Mouse (Mus musculus): ENCODE results near the gene Cyb561d1.
A peak's percentile ranks its signal among the peaks of the same experiment; 100 is the strongest.

The Cyb561d1 gene

DNA sequence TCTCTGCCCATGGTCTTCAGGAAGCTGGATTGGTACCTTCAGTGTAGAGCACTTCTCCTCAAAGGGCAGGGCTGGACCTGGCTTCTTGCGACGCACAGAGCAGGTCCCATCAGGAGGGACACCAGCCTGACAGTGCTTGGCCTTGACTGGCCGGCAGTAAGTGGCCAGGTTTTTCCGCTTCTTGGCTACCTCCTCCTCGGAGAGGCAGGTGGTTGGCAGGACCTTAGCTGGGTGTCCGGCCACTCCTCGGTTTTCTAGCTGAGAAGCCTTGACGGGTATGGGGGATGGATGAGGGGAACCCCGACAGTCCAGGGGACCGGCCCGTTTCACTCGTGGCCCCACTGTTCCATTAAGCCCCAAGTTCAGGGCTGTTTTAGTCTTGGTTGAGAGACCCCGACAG is 2.2 kb upstream of the Cyb561d1 start:
- no peak for DNase-seq

DNA sequence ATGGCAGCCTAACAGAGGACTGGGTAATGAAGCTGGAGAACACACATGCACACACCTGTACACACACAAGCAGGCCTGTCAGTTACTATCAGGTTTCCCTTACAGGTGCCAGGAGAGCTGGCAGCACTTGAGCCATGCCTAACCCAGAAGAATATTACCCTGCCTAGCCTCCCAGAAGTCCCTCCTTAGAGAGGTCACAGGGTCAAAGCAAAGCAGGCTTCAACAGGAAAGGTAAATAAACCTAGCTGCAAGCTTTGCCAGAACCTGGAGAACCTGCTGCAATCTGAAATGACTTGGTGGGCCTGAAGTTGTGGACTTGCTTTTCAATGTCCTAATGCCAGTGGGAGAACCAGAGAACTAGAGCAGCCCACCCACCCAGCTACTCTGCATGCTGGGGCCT is 1.5 kb upstream of the Cyb561d1 start:
- no peak for DNase-seq

DNA sequence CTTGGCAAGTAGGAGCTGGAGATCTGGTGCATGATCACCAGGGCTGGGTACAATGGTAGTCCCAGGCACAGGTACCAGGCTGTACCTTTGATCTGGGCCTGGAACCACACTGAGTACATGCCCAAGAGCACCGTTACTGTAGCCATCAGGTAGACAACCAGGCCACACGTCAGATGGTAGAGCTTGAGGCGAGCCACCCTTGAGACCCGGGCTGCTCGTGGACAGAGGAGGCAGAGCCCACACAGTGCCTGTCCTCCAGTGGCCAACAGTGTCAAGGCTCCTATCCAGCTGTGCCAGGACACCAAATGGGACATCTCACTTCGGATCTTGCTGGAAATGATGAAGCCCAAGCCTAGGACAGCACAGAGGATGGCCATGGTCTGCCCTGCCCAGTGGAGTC is 1.8 kb downstream of the Cyb561d1 start:
- no peak for DNase-seq

DNA sequence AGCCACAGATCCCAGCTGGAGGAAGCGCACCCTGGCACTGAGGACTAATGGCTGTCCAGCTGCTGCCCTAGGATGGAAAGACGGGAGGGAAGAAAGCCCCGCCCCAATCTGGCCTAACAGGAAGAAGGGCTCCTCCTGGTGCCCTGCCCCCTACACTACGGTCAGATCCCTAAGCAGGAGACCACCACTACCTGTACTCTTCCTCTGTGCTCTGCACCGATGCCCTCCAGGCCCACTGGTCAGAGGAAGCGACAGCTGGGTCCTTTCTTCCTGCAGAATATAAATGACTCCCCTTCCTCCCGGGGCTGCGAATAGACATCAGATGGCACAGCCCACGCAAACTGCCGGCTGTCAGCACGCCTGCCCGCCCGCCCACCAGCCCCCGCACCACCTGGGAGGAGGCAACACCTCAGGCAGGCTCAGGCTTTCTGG is 3.9 kb downstream of the Cyb561d1 start:
- peak; percentile 88 for DNase-seq

DNA sequence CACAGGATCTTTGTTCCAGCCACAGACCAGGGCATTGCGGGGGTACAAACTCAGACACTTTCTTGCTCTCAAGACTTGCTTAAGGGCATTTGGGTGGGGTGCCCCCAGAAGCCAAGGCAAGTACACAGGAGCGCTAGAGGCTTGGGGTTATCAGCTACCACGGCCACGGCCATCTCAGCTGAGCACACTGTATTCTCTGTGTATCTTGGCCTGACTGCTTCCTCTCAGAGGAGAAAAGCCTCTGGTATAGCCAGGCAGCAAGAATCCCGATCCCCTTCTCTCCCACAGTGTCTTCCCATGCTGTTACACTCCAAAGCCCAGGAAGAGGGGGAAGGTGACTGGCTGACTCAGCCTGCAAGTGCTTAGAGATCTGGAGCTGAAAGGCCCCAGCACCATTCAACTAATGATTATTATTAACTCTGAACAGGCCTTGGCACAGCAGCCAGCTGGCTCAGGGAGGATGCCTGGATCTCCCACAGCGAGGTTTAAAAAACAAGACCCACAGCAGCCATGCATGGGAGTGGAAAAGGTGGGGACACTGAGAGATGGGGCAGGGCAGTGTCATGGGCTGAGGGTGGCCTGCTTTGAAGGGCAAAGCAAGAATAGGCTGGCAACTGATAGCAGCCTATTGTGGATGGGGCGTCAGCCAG is 4.9 kb downstream of the Cyb561d1 start:
- peak; percentile 85 for DNase-seq

DNA sequence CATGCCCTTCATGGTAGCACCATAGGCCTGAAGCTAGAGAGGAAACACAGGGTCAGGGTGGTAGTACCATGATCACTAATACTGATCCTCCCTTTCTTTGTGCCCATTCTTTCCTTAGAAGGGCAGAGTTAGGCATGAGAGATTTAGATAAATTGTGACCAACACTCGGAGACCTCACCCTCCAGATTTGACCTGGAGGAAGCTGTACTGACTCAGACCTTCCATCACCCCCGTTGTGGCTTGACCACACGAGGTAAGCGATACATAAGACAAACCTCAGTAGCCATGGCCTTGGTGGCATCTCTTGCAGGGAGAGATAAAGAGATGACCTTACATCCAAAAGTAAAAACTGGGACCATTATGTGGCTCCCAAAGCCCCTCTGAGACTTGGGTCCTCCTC is 5.7 kb downstream of the Cyb561d1 start:
- DNase-seq: no peak

DNA sequence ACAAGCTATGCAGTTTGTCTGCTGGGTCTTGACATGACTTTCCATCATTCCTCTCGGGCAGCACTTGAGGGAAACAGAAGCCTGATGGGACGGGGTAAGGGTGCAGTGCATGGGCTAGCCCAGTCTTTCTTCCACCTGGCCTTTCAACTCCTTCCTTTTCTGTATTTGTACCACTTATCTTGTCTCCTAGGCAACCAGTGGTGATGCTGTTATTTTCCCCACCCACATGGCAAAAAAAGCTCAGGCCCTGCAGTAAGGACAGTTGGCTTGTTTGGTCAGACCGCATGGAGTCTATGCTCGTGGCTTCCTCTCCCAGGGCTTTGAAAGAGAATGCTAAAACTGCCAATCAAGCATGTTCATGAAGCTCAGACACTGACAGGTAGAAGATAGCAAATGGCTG is 7.3 kb downstream of the Cyb561d1 start:
- DNase-seq: no peak

DNA sequence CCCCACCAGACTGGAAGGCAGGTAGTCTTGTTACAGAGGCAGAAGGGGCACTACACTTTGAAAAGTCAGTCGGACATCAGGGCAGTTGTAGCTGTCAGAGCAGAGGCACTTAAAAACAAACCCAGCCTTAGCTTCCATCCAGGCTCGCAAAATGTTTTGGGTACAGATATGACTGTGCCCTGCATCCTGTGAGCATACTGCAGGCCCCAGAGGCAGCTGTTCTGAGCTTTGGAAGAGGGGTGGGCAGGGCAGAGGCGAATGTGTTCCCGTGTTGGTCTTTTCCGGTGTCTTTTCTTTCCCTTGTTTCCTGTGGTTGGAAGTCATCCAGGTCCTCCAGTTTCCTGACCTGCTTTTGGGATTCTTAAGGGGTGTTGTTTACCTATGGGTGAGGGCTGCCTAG is 11.1 kb downstream of the Cyb561d1 start:
- no peak for DNase-seq

DNA sequence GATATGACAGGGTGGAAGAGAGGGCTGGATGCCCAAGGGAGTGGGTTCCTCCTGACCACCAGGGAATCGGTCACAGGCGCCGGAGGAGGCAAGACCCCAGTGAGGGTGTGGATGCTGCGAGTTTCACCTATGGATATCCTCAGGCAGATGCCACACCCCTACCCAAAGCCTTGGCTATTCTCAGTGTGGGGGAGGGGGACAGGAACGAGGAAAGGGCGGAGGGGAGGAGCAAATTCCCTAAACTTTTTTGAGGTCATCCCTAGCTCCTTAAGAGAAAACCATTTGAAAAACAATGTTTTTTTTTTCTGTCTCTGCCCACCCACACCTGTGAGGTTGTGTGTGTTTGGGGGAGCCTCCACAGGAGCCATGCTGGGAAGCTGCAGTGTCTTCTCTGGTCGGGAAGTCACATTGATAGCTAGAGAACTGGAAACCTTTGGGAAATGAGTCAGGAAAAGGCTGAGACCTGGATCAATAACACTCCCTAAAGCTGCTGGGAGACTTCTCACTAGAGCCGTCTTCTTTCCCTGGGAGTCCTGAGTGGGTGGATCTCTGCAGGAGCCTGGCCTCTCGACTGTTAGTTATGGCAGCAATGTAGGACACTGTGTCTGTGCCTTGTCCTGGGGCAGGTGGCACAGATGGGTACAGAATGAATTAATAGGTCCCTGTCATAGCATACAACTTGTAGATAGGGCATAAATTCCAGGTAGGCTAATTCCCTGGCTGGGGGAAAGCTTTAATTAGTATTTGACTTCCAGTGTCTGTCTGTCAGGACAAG is 12.1 kb downstream of the Cyb561d1 start:
- no peak for DNase-seq

DNA sequence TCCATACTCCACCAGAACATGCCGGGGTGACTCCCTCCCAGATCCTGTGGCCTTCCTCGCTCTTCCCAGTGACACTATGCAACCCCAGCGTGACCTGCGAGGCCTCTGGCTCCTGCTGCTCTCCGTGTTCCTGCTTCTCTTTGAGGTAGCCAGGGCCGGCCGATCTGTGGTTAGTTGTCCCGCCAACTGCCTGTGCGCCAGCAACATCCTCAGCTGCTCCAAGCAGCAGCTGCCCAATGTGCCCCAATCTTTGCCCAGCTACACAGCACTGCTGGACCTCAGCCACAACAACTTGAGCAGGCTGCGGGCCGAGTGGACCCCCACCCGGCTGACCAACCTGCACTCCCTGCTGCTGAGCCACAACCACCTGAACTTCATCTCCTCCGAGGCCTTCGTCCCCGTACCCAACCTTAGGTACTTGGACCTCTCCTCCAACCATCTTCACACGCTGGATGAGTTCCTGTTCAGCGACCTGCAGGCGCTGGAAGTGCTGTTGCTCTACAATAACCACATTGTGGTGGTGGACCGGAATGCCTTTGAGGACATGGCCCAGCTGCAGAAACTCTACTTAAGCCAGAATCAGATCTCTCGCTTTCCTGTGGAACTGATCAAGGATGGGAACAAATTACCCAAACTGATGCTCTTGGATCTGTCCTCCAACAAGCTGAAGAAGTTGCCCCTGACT is 13.8 kb downstream of the Cyb561d1 start:
- DNase-seq: peak; percentile 25

DNA sequence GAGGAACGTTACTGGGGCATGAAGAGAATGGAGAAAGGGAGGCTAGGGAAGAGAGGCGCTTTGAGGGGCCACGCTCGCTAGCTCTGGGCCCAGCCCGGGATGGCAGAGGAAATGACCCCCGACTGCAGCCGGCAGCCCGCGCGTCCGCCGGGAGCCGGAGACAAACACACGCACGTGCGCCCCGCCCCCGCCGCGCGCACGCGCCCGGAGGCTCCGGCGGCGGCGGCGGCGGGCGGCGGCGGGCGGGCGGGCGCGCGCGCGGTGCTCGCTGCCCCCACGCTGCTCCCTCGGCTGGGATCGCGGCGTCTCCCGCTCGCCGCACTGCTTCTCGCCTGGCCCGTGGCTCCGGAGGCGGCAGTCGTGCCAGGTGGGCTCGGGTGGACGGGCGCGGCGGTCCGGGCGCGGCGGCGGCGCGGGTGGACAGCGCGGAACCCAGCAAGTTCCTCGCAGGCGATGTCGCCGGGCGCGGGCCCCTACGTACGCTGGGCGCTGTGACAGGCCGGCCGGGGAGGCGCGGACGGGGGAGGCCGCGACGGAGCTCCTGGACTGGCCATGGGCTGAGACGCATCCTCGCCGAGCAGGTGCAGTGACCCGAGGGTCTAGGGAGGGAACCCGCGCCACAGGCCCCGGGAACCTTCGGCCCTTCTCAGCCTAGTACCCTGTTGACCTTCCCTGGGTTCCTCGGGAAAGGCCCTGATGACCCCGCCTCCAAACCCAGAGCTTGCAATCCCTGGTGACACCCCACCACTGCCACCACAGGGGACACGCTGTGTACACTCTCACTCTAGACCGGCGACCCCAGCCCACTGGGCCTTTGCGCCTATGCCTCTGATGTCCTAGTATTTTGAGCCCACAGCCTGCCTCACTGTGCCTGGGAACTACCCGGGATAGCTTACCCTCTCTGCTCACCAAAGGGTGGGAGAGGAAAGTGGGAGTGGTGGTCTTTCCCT is 14.6 kb downstream of the Cyb561d1 start, which contains the start of gene Amigo1:
Gene Amigo1 (plus strand): TSS at position 238 of the 950 bp plus-strand sequence.
- DNase-seq: no peak

DNA sequence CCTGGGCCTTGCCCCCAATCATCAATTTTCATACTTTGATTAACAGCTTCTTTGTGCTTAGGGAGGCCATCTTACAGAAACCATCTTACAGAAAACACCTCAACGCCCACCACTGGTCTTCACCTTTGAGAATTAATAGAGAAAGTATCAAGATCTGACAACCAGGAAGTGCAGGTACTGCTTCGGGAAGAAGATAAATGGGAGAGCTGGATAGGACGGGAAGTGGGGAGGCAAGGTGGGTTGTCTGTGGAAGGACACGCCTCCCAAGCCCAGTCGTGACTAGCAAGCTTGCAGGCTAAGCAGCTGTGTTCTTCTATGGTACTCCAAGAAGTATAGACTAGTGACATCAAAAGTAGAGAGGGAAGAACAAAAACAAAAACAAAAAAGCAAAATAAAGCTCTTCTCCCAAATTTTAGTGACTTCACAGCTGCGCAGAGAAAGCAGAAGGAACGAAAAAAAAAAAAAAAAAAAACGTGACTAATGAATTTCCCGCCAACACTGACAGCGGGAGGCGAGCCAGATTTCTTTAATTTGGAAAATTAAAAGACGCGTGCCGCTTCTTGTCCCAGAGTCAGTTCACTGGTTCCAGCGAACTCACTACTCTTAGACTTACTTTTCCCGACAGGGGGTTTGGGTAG is 15.4 kb downstream of the Cyb561d1 start:
- DNase-seq: no peak

DNA sequence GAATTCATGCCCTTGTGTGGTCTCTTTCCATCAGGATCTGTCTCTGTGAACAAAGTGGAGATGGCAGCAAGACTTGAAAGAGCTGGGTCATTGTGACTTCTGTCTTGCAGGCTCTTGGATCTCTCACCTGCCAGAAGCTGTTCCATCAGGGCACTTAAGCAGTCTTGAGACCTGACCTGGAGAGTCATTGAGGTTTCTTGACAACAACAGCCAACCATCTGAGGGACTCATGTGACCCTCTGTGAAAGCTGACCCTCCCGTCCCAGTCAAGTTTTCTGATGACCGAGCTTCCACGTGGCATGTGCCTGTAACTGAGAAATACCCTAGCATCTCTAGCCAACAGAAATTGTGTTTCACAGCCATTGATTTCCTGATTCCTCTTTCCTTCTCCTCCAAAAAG is 16.3 kb downstream of the Cyb561d1 start:
- DNase-seq: no peak

DNA sequence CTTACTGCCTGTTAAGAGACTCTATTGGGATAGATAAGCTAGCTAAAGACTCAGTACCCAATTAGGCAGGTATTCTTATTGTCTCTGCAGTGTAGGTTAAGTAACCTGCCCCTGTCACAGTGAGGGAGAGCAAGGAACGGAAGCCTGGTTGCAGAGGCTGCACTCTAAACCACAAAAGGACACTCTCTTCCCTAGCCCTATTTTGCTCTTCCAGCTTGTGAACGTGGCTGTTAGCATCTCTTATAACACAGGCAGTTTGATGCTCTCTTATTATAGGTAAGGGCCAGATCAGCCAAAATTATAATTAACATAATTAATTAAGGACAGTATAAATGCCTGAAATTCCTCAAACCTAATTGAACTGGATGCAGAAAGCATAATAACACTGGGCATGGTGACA is 20.5 kb downstream of the Cyb561d1 start:
- DNase-seq: no peak

DNA sequence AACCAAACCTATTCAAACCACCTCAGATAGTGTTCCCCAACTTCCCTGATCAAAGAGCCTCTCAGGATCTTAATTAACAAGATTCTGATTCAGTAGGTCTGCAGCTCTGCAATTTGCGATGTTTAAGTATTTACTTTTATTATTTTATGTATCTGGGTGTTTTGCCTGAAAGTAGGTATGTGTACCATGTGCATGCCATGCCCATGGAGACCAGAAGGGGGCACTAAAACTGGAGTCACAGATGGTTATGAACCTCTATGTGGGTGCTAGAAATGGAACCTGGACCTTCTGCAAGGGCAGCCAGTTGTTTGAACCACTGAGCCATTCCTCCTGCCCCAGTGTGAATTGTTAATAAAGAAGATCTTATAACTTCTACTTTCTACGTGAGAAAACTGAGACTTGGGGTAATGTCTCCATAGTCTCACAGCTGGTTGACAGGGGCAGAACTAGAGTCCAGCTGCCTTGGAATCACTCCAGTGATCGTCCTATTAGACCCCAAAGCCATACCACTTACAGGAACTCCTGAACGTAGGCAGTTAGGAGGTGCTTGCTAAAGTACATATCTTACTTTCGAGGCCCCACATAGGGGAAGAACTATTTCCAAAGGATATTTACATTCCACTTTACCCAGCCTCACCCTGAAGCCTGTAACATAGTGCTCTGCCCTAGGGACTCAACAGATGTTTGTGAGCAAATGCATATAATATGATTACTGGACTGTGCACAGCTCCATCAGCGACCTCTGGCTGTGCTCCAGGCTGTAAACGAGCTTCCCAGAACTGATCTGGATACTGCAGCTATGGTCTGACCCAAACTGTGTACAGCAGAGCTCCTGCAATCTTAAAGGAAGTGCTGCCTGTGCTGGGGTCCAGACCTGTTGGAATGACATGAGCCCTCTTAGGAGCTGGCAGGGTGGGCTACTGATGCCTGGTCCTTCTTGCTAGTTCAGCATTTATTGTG is 22.0 kb downstream of the Cyb561d1 start:
- no peak for DNase-seq

DNA sequence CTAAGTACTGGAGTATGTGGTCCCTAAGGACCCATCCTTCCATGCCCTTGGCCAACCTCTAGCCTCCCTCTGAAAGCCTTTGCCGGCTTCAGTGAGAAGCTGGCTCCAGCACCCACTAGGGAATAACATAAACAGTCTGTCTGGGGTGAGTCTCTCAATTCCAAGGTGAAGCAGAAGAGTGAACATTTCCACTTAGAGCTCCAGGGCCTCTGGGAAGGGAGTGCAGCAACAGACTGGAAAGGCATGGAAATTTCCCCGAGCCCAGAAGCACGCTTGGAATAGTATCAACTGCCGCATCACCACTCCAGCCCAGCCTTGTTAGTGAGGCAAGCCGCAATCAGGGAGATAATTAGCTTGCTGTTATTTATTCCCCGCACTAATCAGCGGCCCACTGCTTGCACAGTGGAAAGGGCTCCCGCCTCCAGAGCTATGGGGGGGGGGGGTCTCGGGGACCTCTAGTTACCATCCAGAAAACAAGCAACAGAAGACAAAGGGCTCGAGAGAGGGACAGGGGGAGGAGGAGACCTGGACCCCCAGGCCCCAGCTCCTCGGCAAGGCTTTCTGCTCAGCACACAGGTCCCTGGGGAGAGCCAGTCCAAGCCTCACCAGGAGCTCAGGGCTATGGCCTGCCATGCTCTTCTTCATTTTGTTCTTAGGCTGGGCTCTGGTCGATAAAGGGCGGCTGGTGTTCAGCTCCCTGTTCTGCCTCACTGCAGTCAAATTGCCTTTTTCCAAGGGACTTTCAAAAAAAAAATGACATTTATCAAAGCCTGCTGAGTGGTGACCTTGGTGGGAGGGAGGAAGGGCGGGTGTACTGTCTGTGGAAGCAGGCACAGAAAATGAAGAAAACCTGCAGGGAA is 26.1 kb downstream of the Cyb561d1 start:
- peak; percentile 85 for DNase-seq

DNA sequence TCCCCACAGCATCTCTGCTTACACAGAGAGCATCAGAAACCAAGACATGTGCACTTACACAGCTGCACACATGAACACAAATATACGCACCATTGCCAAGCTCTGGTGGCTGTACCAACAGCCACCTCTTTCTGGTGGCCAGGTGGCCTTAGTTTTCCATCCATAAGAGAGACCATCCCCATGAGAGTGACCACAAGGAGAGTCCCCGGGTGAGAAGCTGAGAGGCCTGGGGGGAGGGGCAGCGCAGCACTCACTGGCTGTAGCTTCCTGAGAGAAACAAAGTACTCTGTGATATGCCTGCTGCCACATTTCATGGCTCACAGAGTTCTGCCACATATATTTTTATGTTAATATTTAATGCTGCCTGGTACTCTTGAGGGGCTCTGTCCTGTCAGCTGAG is 31.8 kb downstream of the Cyb561d1 start:
- DNase-seq: no peak

DNA sequence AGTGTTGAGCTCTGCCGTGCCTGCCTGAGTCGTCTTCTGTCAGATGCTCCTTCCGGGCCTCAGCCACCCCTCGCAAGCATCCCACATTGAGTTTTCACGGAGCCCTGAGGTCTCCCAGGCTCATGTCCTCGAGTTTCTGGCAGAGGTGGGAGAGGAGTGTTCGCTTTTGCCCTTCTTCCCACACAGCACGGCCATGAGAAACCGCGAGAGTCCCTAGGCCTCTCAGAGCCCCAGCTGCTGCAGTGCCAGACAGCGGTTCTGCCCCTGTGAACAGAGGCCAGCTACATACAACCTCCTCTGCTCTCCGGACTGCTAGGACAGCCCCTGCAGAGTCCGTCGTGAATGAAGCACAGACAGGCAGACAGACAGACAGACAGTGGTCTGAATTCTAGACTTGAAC is 33.5 kb downstream of the Cyb561d1 start:
- no peak for DNase-seq

DNA sequence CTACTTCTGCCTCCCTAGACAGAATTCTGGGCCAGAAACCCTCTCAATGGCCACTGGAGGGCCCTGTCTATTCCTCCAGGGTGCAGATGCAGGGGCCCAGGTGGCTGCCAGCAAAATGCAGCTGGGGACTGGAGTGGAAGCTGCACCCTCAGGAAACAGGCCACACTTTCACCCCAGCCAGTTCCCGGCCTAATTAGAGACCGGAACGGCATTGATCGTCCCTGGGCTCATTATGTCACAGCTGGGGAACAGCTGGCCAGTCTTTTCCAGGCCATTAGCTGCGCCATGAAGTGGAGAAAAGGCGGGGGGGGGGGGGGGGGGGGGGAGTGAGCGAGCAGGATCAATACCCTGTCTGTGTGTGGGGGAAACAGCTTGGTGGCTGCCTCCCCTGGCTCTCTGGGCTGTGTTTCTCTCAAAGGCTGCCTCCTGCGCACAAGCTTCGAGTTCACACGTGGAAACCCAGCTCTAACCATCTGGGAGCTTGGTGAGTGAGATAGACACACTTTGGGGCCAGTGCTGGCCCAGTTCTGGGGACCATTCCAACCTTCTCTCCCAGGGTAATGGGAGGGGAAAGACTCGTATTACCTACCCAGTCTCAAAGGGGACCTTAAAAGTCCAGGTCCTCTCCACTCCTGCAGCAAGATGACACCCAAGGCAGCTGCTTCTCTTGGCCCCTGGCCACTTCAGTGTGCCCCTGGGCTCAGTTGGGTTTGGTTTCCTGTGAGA is 34.4 kb downstream of the Cyb561d1 start:
- DNase-seq: peak; percentile 82

All from layer of hippocampus, adult 9-11 months (tissue).